ENCODE assay signal across 13 mouse cellular contexts in genomic region chr14:120119506-120119905, GRCm38 (mm10).
DNase-seq lines count a peak whose midpoint lies in the region; ATAC-seq lines count a peak whose summit lies in the region.
"Had no signal": no experiment of that assay in that cellular context is flagged by ENCODE, and none has a peak within 500 bp of the region (broad histone marks: within the 10 kb centered on the region; RNA-seq: fewer than 3 reads in every experiment).

No protein-coding gene starts in this region.

- ATAC-seq in heart, embryonic 13.5 days (ENCODE audit: extremely low read depth, insufficient number of reproducible peaks, low FRiP score, low TSS enrichment): no peak

- intact Hi-C loops in heart, postnatal 10 days (cut with DNase I): no loop called here
- intact Hi-C loops in left cerebral cortex, postnatal 14 days (cut with DNase I): no loop called here

- no peaks in the 10 kb centered on the region for H3K36me3 ChIP-seq in heart, embryonic 13.5 days
- H3K36me3 ChIP-seq: embryonic facial prominence, embryonic 15.5 days; neural tube, embryonic 13.5 days had no signal

- peak overlapping the region; percentile 61 for H3K27ac ChIP-seq in heart, embryonic 13.5 days (replicated peaks)
- H3K27ac ChIP-seq: embryonic facial prominence, embryonic 15.5 days; neural tube, embryonic 13.5 days had no signal

- peak; percentile 81 for DNase-seq in cerebellum, adult 9-10 months
- no peak for DNase-seq in cerebellum, adult 9-11 months
- no peak for DNase-seq in heart, postnatal 10 days
- DNase-seq in left cerebral cortex, postnatal 14 days (ENCODE audit: low spot score in 2 of 2): peak; percentile 48 to 58
- DNase-seq in left cerebral cortex, adult 18-20 months (ENCODE audit: low spot score in 2 of 2): no peak
- peak; percentile 45 to 80 for DNase-seq in layer of hippocampus, postnatal 14 days (ENCODE audit: low spot score in 2 of 2)
- DNase-seq in urinary bladder, postnatal 4 days (ENCODE audit: low spot score in 2 of 2): no peak
- DNase-seq: liver; lung, adult 2 months; thymus, postnatal 14 days had no signal

- H3K9me3 ChIP-seq in heart, embryonic 13.5 days: no peaks in the 10 kb centered on the region
- H3K9me3 ChIP-seq: embryonic facial prominence, embryonic 15.5 days; neural tube, embryonic 13.5 days had no signal

- no peak overlapping the region for H3K4me3 ChIP-seq in heart, embryonic 13.5 days
- H3K4me3 ChIP-seq: embryonic facial prominence, embryonic 15.5 days; neural tube, embryonic 13.5 days had no signal

- peaks cover 14% of the 10 kb centered on the region for H3K4me1 ChIP-seq in heart, embryonic 13.5 days
- H3K4me1 ChIP-seq: embryonic facial prominence, embryonic 15.5 days; neural tube, embryonic 13.5 days had no signal

- H3K27me3 ChIP-seq in heart, embryonic 13.5 days (replicated peaks): no peaks in the 10 kb centered on the region
- H3K27me3 ChIP-seq: embryonic facial prominence, embryonic 15.5 days; neural tube, embryonic 13.5 days had no signal

- 57% methylated on average over 5 of the region's 5 CpGs for WGBS in heart, embryonic 13.5 days

- no peak overlapping the region for H3K4me2 ChIP-seq in heart, embryonic 13.5 days
- H3K4me2 ChIP-seq: embryonic facial prominence, embryonic 15.5 days; neural tube, embryonic 13.5 days had no signal

- no peak overlapping the region for H3K9ac ChIP-seq in heart, embryonic 13.5 days
- H3K9ac ChIP-seq: embryonic facial prominence, embryonic 15.5 days; neural tube, embryonic 13.5 days had no signal

Comparison
In these comparisons a context has a peak if more than half of its experiments do, and no peak if none do; other contexts are left out.
1. DNase-seq: peak in cerebellum, adult 9-10 months (single experiment), left cerebral cortex, postnatal 14 days (2 of 2) and layer of hippocampus, postnatal 14 days (2 of 2); none in cerebellum, adult 9-11 months (single experiment), heart, postnatal 10 days (0 of 2), left cerebral cortex, adult 18-20 months (0 of 2) and urinary bladder, postnatal 4 days (0 of 2).